Mouse (Mus musculus) right cerebral cortex, adult 18-20 months (tissue): Measurements from ENCODE around the gene Ngrn.

Experiments
- DNase-seq: peaks from one replicate; pipeline ENCODE4 v3.0.0; 2022; ENCODE audit warnings: mixed read lengths

The Ngrn gene

GRCm38 (mm10) chr7:80264606-80265005 is 3.6 kb downstream of the Ngrn start:
- no peak for DNase-seq

DNA sequence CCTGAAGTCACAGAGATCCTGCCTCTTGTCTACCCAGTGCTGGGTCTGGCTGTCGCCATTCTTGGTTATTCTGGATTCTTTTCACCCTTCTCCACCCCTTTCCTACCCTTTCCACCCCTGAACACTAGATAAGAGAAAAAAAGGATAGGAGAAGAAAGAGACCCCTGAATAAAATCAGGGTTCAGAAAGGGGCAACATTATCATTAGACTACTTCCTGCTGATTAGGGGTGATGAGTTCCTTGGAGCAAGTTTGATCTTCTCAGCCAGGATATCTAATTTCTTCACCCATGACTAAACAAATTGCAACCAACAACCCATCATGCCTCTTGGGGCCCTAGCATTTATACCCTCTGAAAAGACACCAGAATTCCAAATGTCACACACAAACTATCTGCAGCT is 6.7 kb downstream of the Ngrn start:
- DNase-seq, result no peak

GRCm38 (mm10) chr7:80268897-80269750 is 8.1 kb downstream of the Ngrn start, which contains the start of gene Vps33b:
Gene Vps33b, plus strand, starts transcription at chr7:80269649.
- DNase-seq, result peak; percentile 97

GRCm38 (mm10) chr7:80269751-80270255 is 8.8 kb downstream of the Ngrn start:
- no peak for DNase-seq

- DNase-seq, result no peak
These were observed 12.4 kb downstream of the Ngrn start for GRCm38 (mm10) chr7:80273456-80273855.

DNA sequence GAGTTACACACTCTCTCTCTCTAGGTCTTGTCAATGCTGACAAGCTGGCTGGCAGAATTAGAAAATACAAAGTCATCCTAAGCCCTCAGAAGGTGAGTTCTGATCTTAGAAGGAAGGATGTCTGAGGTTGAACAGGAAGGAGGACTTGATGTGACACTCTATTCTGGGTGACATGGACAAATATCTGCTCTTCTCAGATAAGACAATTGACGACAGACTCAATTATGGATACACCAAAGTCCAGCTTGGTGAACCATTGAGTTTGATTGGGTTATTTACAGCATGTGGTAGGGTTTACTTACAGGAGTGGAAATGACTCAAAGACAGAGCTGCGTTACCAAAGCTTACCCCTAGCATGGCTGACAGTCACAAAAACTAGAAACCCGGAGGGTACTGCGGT is 15.4 kb downstream of the Ngrn start:
- no peak for DNase-seq

GRCm38 (mm10) chr7:80280032-80280431 is 19.0 kb downstream of the Ngrn start:
- no peak for DNase-seq

DNA sequence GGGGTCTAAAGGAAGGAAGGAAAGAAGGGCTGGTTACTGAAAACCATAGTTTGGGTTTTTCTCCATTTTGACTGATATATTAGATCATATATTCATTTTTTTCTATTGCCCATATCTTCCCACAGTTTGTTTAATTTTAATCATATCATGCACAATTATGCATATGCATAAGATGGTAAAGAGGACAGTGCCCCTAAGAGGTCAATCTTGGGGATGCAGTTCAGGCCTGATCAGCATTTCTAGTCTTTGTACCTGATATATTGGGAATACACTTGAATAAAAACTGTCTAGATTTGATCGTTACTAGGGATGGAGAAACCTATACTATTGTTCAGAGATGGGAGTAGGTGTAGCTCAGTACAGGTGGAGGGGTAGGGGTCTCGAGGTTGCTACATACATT is 20.0 kb downstream of the Ngrn start:
- DNase-seq, result no peak

GRCm38 (mm10) chr7:80281646-80282045 is 20.6 kb downstream of the Ngrn start:
- no peak for DNase-seq

DNA sequence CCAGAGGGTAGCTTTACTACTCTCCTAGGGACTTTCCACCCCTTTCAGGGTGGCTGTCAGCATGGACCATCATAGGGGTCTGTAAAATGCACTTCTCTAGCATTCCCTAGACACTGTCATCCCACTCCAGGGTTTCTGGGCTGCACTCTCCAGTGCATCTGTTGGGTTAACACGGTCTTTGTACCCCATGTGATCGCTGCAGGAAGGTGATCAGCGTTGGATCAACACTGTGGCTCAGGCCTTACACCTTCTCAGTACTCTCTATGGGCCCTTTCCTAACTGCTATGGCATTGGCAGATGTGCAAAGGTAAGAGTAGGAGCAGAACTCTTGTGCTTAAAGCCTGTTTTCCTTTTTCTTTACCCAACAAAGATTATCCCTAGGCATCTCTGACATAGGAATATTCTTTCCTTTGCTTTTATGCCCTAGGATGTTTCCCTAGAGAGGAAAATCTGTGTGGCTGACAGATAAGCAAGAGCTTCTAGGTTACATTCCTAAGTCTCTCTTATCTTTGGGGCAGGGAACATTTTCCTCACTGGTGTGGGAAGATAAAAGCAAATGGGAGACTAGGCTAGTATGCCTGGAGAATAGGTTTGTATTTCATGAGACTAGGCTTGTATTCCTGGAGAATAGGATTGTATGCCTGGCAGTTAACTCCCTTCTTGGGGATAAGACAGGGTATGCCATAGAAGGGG is 22.4 kb downstream of the Ngrn start:
- DNase-seq, result no peak

- no peak for DNase-seq
These were observed 23.4 kb downstream of the Ngrn start for GRCm38 (mm10) chr7:80284391-80284790.

GRCm38 (mm10) chr7:80285725-80286124 is 24.7 kb downstream of the Ngrn start:
- no peak for DNase-seq

GRCm38 (mm10) chr7:80287736-80288135 is 26.7 kb downstream of the Ngrn start:
- DNase-seq, result no peak

- peak; percentile 98 for DNase-seq
These were observed 33.2 kb downstream of the Ngrn start, which contains the start of gene Prc1 for GRCm38 (mm10) chr7:80294062-80294763. Gene Prc1, plus strand, starts transcription at chr7:80294450.

GRCm38 (mm10) chr7:80294764-80295648 is 34.0 kb downstream of the Ngrn start:
- no peak for DNase-seq

DNA sequence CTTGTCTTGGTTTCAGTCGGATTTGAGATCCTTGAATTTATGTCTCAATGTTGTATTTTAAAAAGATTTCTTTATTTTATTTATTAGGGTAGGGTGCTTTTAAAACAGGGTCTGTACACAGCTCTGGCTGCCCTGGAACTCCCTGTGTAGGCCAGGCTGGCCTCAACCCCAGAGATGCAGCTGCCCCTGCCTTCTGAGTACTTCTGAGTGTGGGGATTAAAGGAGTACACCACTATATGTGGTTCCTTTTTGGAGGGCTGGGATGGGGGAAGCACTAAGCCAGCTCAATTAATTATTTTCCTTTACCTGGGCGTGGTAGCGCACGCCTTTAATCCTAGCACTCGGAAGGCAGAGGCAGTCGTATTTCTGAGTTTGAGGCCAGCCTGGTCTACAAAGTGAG is 35.4 kb downstream of the Ngrn start:
- no peak for DNase-seq

GRCm38 (mm10) chr7:80297041-80297440 is 36.0 kb downstream of the Ngrn start:
- no peak for DNase-seq

DNA sequence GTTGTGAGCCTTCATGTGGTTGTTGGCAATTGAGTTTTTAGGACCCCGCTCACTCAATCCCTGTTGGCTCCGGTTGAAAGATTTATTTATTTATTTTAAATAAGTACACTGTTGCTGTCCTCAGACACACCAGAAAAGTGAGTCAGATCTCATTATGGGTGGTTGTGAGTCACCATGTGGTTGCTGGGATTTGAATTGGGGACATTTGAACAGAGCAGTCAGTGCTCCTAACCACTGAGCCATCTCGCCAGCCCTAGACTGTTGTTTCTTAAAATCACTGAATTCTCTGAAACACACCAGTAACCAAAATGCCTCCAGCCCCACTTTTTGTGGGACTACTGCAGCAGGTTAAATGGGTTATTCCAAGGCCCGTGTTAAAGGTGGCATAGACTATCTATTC is 37.7 kb downstream of the Ngrn start:
- DNase-seq, result no peak

- no peak for DNase-seq
These were observed 38.6 kb downstream of the Ngrn start for GRCm38 (mm10) chr7:80299568-80299967.

DNA sequence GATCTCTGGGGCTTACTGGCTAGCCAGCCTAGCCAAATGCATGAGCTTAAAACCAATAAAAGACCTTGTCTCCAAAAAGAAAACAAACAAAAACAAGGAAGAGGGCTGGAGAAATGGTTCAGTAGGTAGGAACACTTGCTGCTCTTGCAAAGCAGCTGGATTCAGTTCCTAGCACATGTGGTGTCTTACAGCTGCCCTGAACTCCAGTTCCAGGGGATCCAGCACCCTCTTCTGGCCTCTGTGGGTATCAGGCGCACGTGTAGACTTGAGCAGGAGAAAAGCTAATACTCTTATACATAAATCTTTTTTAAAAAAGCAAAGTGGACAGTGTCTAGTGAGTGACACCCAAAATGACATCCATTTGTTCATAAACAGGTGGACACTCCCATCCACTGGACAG is 40.5 kb downstream of the Ngrn start:
- no peak for DNase-seq

DNA sequence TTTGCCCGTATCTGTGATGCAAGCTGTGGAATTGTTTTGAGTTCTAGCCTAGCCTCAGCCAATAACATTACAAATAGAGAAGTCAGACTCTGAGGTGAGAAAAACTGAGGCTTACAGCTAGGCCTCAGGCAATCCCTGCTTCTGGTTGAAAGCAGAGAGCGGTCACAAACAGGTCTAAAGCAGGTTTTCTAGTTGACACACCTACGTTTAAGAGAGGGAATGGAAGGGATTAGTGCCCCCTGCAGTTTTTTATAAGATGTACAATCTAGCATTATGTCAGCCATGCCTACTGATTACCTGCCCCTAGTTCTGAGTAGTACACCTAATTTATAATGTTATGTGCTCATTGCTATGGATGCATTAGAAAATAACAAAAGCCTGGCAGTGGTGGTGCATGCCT is 46.8 kb downstream of the Ngrn start:
- DNase-seq, result no peak

DNA sequence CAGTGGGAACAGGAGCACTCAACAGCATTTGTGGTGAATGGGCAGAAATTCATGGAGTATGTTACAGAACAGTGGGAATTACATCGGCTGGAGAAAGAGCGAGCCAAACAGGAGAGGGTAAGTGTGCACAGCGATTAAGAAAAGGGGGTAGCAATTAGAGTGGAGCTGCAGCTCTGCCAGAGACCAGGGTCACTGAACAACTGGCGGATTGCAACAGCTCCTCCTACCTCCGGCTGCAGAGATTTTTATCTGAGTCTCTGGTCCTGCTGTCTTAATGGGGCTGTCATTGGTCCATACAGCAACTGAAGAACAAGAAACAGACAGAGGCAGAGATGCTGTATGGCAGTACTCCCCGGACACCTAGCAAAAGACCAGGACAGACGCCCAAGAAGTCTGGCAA is 49.8 kb downstream of the Ngrn start:
- DNase-seq, result no peak
